Mouse (Mus musculus) heart, postnatal 0 days (tissue): ENCODE data around the gene Gpr1.

Experiments
- CTCF ChIP-seq: IDR thresholded peaks from 2 replicates; pipeline ENCODE4 v1.5.1; 2016; ENCODE audit warnings: antibody characterized with exemption, control low read depth, low read depth
- EP300 ChIP-seq: IDR thresholded peaks from 2 replicates; pipeline ENCODE4 v1.6.1; 2016; ENCODE audit warnings: antibody characterized with exemption, low read depth

- TF ChIP-seq CTCF = no peak
- no peak for TF ChIP-seq EP300
Measured at GRCm38 (mm10) chr1:63214631-63215030, 288 bp upstream of the Gpr1 start.
